Mouse (Mus musculus) lung, postnatal 0 days (tissue): Measurements from ENCODE around the gene Fance.

Source experiments
- CTCF ChIP-seq: IDR thresholded peaks from 2 replicates; pipeline ENCODE4 v1.5.1; 2016; ENCODE audit warnings: antibody characterized with exemption, mild to moderate bottlenecking
- EP300 ChIP-seq: IDR thresholded peaks from 2 replicates; pipeline ENCODE4 v1.6.1; 2016; ENCODE audit warnings: antibody characterized with exemption, mild to moderate bottlenecking, control low read depth

- no peak for TF ChIP-seq CTCF
- no peak for TF ChIP-seq EP300
Observed at GRCm38 (mm10) chr17:28374494-28374893, 61.2 kb downstream of the Fance start.
